Mouse (Mus musculus) c-Kit-positive CD71-negative TER-119-negative erythroid progenitor cells, embryonic 14.5 days (primary cell): ENCODE measurements around the gene Rbms2.
A peak's percentile ranks its signal among the peaks of the same experiment; 100 is the strongest.
"Not testable (repeated sequence)": the region's sequence is repeated elsewhere in the genome, so short reads cannot be mapped to it uniquely, and the experiment has no call there.

Experiments used
- DNase-seq: peaks from one replicate; pipeline ENCODE4 v3.0.0-alpha.2; 2013; ENCODE audit warnings: low read depth

The Rbms2 gene

GRCm38 (mm10) chr10:128091564-128092505 lies 88.3 kb downstream of the Rbms2 start, which contains the start of gene Baz2a:
Gene Baz2a, plus strand, starts transcription at chr10:128091577.
- peak; percentile 73 for DNase-seq

- DNase-seq: peak; percentile 99
Measured at GRCm38 (mm10) chr10:128090651-128091563, 89.2 kb downstream of the Rbms2 start.

- DNase-seq: no peak
Measured at GRCm38 (mm10) chr10:128089842-128090241, 90.3 kb downstream of the Rbms2 start.

DNA sequence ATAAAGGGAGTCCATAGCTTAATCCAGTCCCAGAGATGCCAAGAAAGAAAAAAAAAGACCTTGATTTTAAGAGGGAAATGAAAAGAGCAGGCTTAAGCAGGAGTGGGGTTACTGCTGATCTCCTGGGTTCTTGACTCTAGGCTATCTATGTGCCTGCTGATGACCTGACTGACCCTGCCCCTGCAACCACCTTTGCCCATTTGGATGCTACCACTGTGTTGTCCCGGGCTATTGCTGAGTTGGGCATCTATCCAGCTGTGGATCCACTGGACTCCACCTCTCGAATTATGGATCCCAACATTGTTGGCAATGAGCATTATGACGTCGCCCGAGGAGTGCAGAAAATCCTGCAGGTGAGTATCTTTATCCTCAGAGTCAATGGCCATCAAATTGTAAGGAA lies 91.9 kb downstream of the Rbms2 start:
- no peak for DNase-seq

- DNase-seq: not testable (repeated sequence)
Measured at GRCm38 (mm10) chr10:128087216-128087615, 92.9 kb downstream of the Rbms2 start.

DNA sequence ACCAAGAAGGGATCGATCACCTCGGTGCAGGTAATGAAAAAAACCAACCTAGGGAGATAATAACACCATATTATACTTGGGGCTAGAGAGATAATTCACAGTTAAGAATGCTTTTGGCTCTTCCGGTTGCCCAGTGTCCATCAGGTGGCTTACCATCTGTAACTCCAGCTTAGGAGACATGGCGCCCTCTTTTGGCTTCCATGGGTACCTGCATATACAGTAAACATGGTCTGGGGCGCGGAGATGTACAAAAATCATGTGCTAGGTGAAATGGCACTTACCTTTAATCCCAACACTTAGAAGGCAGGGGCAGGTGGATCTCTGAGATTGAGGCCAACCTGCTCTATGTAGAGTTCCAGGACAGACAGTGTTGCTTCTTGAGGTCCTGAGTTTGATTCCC lies 93.7 kb downstream of the Rbms2 start:
- no peak for DNase-seq

- no peak for DNase-seq
Measured at GRCm38 (mm10) chr10:128084160-128084559, 95.9 kb downstream of the Rbms2 start.

- no peak for DNase-seq
Measured at GRCm38 (mm10) chr10:128083688-128084087, 96.4 kb downstream of the Rbms2 start.

GRCm38 (mm10) chr10:128082880-128083421 lies 97.1 kb downstream of the Rbms2 start, which contains the start of gene Atp5b:
Gene Atp5b, plus strand, starts transcription at chr10:128083273.
- peak; percentile 99 for DNase-seq

- no peak for DNase-seq
Measured at GRCm38 (mm10) chr10:128082477-128082808, 97.7 kb downstream of the Rbms2 start.

DNA sequence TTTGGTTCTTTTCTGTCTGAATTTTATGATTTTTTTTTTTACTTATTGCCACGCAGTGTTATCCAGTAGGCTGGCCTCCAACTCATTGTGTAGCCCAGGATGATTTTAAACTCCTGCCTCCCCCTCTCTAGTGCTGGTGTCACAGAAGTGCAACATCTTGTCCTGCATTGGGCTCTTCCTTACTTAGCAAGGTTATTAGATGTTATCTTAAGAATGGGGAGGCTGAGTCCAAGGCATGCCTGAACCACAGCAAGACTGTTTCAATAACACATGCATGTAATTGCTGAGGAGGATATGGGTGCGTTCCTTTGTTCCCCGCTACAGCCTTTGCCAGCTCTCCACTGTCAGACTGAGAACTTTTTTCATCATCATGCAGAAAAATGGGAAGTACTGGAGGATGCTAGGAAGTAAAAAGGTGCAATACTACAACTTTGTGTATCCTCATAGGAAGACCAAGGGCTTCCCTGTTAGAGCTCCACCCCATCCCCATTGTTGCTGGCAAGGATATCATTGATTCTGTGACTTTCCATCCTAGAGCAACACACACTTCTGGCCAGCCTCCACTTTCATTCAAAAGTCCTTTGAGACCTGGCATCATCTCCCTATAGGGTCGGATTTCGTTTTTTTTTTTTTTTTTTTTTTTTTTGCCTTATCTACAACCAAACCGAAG lies 98.2 kb downstream of the Rbms2 start:
- no peak for DNase-seq
